In the genomic region with DNA sequence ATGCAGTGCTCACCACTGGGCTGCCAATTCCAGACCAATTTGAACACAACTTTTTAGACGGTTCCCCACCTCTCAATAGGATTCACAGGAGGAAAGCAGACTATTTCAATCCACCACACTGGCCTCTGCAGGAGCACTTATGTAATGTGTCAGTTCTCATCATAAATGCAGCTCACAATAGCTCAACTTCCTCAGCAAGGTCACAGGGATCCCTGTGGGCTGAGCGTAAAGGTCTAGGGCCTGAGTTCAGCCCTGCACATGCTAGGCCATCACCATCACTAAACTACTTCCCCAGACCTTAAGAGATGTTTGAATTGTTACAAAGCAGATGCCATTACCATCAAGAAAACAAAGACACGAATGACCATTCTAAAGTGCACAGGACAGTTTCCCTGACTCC, we compare ENCODE assay signal across 21 mouse cellular contexts. TPM values are rescaled to one million over a fixed set of nuclear protein-coding genes. Genes with fewer than 3 reads are reported as not detected.
DNase-seq lines count a peak whose midpoint lies in the region; ATAC-seq lines count a peak whose summit lies in the region.
"Had no signal": no experiment of that assay in that cellular context is flagged by ENCODE, and none has a peak within 500 bp of the region (broad histone marks: within the 10 kb centered on the region; RNA-seq: fewer than 3 reads in every experiment).

No protein-coding gene starts in this region.

- no peak overlapping the region for H3K4me2 ChIP-seq in lung, embryonic 15.5 days
- no peak overlapping the region for H3K4me2 ChIP-seq in heart, embryonic 13.5 days
- H3K4me2 ChIP-seq: embryonic facial prominence, embryonic 15.5 days; hindbrain, embryonic 15.5 days; liver, embryonic 11.5 days; lung, embryonic 14.5 days; neural tube, embryonic 12.5 days had no signal

- H3K9me3 ChIP-seq in lung, embryonic 15.5 days = no peaks in the 10 kb centered on the region
- no peaks in the 10 kb centered on the region for H3K9me3 ChIP-seq in heart, embryonic 13.5 days
- H3K9me3 ChIP-seq: embryonic facial prominence, embryonic 15.5 days; forebrain, embryonic 10.5 days; hindbrain, embryonic 15.5 days; limb, embryonic 10.5 days; neural tube, embryonic 12.5 days had no signal

- no peaks in the 10 kb centered on the region for H3K27me3 ChIP-seq in lung, embryonic 15.5 days
- no peaks in the 10 kb centered on the region for H3K27me3 ChIP-seq in heart, embryonic 13.5 days (replicated peaks)
- H3K27me3 ChIP-seq: embryonic facial prominence, embryonic 15.5 days; hindbrain, embryonic 15.5 days; neural tube, embryonic 12.5 days; Patski had no signal

- no peak overlapping the region for H3K4me3 ChIP-seq in lung, embryonic 15.5 days
- H3K4me3 ChIP-seq in heart, embryonic 13.5 days = no peak overlapping the region
- H3K4me3 ChIP-seq: embryonic facial prominence, embryonic 15.5 days; forebrain, embryonic 10.5 days; hindbrain, embryonic 15.5 days; left cerebral cortex, adult 2 months; limb, embryonic 10.5 days; neural tube, embryonic 12.5 days had no signal

- H3K4me1 ChIP-seq in lung, embryonic 15.5 days = peaks cover 26% of the 10 kb centered on the region
- H3K4me1 ChIP-seq in heart, embryonic 13.5 days = peaks cover 52% of the 10 kb centered on the region

- no peak overlapping the region for H3K9ac ChIP-seq in lung, embryonic 15.5 days
- no peak overlapping the region for H3K9ac ChIP-seq in heart, embryonic 13.5 days
- H3K9ac ChIP-seq: embryonic facial prominence, embryonic 15.5 days; hindbrain, embryonic 15.5 days; lung, embryonic 14.5 days; neural tube, embryonic 12.5 days had no signal

- H3K27ac ChIP-seq in lung, embryonic 15.5 days = peak overlapping the region; percentile 31; the same call in 1 of the 2 replicates
- H3K27ac ChIP-seq in heart, embryonic 13.5 days (replicated peaks) = peak overlapping the region; percentile 54
- H3K27ac ChIP-seq: embryonic facial prominence, embryonic 15.5 days; forebrain, embryonic 10.5 days; hindbrain, embryonic 15.5 days; left cerebral cortex, adult 2 months; neural tube, embryonic 12.5 days had no signal

- peak; percentile 32 to 76 for DNase-seq in heart, adult 9 months (ENCODE audit: low spot score in 2 of 2)
- DNase-seq in heart, postnatal 36 days = no peak
- no peak for DNase-seq in lung, postnatal 25 days (ENCODE audit: low spot score)
- no peak for DNase-seq in ovary, postnatal 36 days (ENCODE audit: low spot score)
- no peak for DNase-seq in frontal cortex, postnatal 36 days (ENCODE audit: low spot score in 2 of 2)
- DNase-seq: adrenal gland, postnatal 25 days; cerebellum, adult 9-10 months; right cerebral cortex, postnatal 14 days; thymus, postnatal 25 days had no signal

- ATAC-seq in lung, embryonic 15.5 days (ENCODE audit: borderline replicate concordance, extremely low read depth, low FRiP score, low TSS enrichment) = no peak
- no peak for ATAC-seq in heart, embryonic 13.5 days (ENCODE audit: extremely low read depth, insufficient number of reproducible peaks, low FRiP score, low TSS enrichment)
- 0 out of 2 replicates have a peak, but pooled peaks have one; percentile 47 for ATAC-seq in monocyte, adult 5-6 weeks (replicated peaks; ENCODE audit: insufficient number of reproducible peaks, low FRiP score, low TSS enrichment, poor library complexity, severe bottlenecking)
- ATAC-seq: Patski had no signal

- peaks cover 11% of the 10 kb centered on the region; the same call in 1 of the 2 replicates for H3K36me3 ChIP-seq in lung, embryonic 15.5 days
- peaks cover 18% of the 10 kb centered on the region for H3K36me3 ChIP-seq in heart, embryonic 13.5 days
- H3K36me3 ChIP-seq: hindbrain, embryonic 15.5 days had no signal

- intact Hi-C loops in heart, postnatal 36 days (cut with DNase I) = loop anchor here (2.0 kb wide), 1 partner anchor 22 kb away; no protein-coding TSS in a partner anchor

- WGBS in lung, embryonic 15.5 days = 63% methylated on average over 3 of the region's 3 CpGs
- 67% methylated on average over 3 of the region's 3 CpGs for WGBS in heart, embryonic 13.5 days

RNA-seq across cellular contexts. Expression of a gene that starts 58.9 kb away (rescaled TPM):
- 10 to 100 TPM; 32.9 to 35.9 TPM for total RNA-seq in heart, postnatal 36 days (2021)
- 9.9 and 11.4 TPM in 2 replicates for polyA plus RNA-seq in lung, embryonic 15.5 days (2015; fragmentation: Nextera tagmentation; extraction: Ambion mirVana)
- polyA plus RNA-seq in heart, embryonic 13.5 days (2015; fragmentation: Nextera tagmentation; extraction: Ambion mirVana) = 5.8 and 6.5 TPM in 2 replicates
- 29.0 to 54.6 TPM (median 37.3 TPM) in 3 replicates for total RNA-seq in monocyte, adult 5-6 weeks (2017)

Comparison
In these comparisons a context has a peak if more than half of its experiments do, and no peak if none do; other contexts are left out.
1. DNase-seq: peak in heart, adult 9 months (2 of 2); none in heart, postnatal 36 days (0 of 2), lung, postnatal 25 days (single experiment), ovary, postnatal 36 days (single experiment) and frontal cortex, postnatal 36 days (0 of 2).